Mouse (Mus musculus): ENCODE measurements around the gene Dcpp2. TPM values are rescaled to one million over a fixed set of nuclear protein-coding genes. Genes with fewer than 3 reads are reported as not detected.
A peak's percentile ranks its signal among the peaks of the same experiment; 100 is the strongest.
"Not testable (repeated sequence)": the region's sequence is repeated elsewhere in the genome, so short reads cannot be mapped to it uniquely, and the experiment has no call there.

Gene Dcpp2
- not detected for total RNA-seq (2021)

GRCm38 (mm10) chr17:23880576-23880975, at the start of gene Dcpp2, which contains the start of gene Dcpp1:
TSS of gene Dcpp2 (plus strand) at chr17:23880880.
TSS of gene Dcpp1 (plus strand) at chr17:23880876.
- intact Hi-C loops (cut with DNase I); DNase-seq (ENCODE audit: low spot score in 2 of 2): not testable (repeated sequence)

GRCm38 (mm10) chr17:23831201-23831600, 49.5 kb upstream of the Dcpp2 start:
- intact Hi-C loops (cut with DNase I): no loop called here
- no peak for DNase-seq (ENCODE audit: low spot score in 2 of 2)

GRCm38 (mm10) chr17:23836006-23836575, 44.6 kb upstream of the Dcpp2 start, which contains the start of gene Prss33:
TSS of gene Prss33 (minus strand) at chr17:23836056.
- no peak for DNase-seq (ENCODE audit: low spot score in 2 of 2)
- intact Hi-C loops (cut with DNase I): no loop called here

GRCm38 (mm10) chr17:23841145-23841544, 39.5 kb upstream of the Dcpp2 start:
- intact Hi-C loops (cut with DNase I): loop anchor here (5.0 kb wide), 1 partner anchor 69 kb away; the partner anchor contains the start of gene Flywch1

GRCm38 (mm10) chr17:23843141-23843811, 37.4 kb upstream of the Dcpp2 start:
- DNase-seq (ENCODE audit: low spot score in 2 of 2): no peak
- intact Hi-C loops (cut with DNase I): loop anchor here (5.0 kb wide), 1 partner anchor 71 kb away; the partner anchor contains the start of gene Flywch1

More at GRCm38 (mm10) chr17:23841145-23841544, 39.5 kb upstream of the Dcpp2 start:
- peak; percentile 56 to 59 for DNase-seq (ENCODE audit: low spot score in 2 of 2)

DNA sequence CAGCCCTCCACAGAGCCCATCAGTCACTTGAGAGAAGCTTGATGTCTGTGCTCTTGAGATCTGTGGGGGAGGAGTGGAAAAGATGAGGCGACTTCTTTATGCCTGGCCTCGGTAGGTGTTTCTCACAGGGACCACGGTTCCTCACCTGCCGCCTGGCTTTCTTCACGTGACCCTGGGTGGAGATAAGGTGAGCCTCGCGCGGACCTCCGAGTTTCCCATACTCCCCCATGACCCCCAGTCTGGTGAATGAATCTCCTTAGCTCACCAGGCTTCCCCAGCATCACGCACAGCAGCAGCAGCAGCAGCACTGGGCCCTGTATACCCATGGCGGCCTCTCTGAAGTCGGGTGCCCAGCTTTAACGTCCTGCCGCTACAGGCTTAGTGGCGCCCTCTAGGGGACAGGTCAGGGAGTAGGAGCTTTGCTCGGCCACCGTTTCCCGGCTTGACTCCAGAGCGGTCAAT, 36.8 kb upstream of the Dcpp2 start, which contains the start of the genes Prss32 and Prss41:
Gene Prss32, plus strand, starts transcription at position 44 of the 462 bp plus-strand sequence.
Gene Prss41, minus strand, starts transcription at position 361 of the 462 bp plus-strand sequence.
- intact Hi-C loops (cut with DNase I): loop anchor here (5.0 kb wide), 1 partner anchor 72 kb away; the partner anchor contains the start of gene Flywch1
- no peak for DNase-seq (ENCODE audit: low spot score in 2 of 2)

DNA sequence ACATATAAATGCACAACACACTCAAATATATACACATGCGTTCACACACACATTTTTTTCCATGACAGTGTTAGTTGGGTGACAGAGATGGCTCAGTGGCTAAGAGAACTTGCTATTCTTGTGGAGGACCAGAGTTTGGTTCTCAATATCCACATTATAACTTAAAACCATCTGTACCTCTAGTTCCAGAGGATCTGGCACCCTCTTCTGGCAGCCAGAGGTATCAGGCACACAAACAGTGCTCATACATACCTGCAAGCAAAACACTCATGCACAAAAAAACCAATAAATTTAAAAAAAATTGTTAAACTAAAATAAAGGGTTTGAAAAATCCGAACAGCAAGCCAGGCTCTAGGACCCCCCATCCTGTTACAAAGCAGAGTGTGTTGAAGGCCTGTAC, 30.7 kb upstream of the Dcpp2 start:
- intact Hi-C loops (cut with DNase I): no loop called here

GRCm38 (mm10) chr17:23850853-23851749, 29.6 kb upstream of the Dcpp2 start:
- DNase-seq (ENCODE audit: low spot score in 2 of 2): peak; percentile 47 to 53
- intact Hi-C loops (cut with DNase I): no loop called here

More for the DNA sequence above, 30.7 kb upstream of the Dcpp2 start:
- DNase-seq (ENCODE audit: low spot score in 2 of 2): no peak

DNA sequence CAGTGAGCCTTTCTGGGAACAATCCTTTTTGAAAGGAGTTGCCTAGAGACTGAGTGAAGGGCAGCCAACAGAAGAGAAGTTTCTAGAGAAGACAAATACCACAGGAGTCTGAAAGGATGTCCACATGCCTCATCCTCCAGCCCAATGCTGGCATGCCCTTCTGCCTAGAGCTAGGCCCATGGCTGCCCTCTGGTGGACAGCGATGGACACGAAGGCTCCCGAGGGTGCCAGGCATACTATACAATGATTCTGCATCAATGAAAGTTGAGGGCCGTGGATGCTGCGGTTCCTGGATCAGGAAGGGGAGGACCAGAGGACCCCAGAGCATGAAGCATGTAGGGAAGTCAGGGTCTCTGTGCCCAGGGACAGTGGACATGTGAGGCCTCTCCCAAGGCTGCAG, 27.4 kb upstream of the Dcpp2 start:
- intact Hi-C loops (cut with DNase I): no loop called here
- DNase-seq (ENCODE audit: low spot score in 2 of 2): peak in 1 of 2 experiments; percentile 6

- intact Hi-C loops (cut with DNase I): no loop called here
- DNase-seq (ENCODE audit: low spot score in 2 of 2): no peak
Observed at GRCm38 (mm10) chr17:23854229-23854765, 26.4 kb upstream of the Dcpp2 start.

DNA sequence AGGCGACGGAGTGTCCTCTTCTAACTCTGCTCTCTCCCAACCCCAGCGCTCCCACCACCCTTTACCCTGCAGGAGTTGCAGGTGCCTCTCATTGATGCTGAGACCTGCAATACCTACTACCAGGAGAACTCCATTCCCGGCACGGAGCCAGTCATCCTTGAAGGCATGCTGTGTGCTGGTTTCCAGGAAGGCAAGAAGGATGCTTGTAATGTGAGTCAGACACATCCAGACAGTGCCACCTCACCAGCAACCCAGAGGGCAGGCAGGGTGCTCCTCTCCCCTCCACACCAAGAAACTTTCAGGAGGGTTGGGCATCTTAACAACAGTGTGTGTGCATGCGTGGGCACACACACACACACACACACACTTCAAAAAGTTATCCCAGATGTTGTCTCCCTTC, 23.5 kb upstream of the Dcpp2 start:
- DNase-seq (ENCODE audit: low spot score in 2 of 2): no peak
- intact Hi-C loops (cut with DNase I): no loop called here

DNA sequence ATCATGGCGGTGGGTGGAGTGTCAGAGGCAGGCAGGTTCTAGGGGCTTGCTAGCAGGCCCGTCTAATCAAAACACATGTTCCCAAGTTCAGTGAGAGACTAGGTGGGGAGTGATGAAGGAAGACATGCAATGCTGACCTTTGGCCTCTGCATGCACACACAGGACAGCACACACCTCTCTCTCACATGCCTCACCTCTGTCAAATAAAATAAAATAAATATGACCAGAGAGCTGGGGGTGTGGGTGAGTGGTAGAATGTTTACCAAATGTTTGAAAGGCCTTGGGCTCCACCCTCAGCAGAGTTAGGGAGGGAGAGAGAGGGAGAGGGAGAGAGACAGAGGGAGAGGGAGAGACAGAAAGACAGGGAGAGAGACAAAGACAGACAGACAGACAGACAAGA, 22.8 kb upstream of the Dcpp2 start:
- DNase-seq (ENCODE audit: low spot score in 2 of 2): no peak
- intact Hi-C loops (cut with DNase I): no loop called here

- no peak for DNase-seq (ENCODE audit: low spot score in 2 of 2)
- intact Hi-C loops (cut with DNase I): no loop called here
Observed at GRCm38 (mm10) chr17:23862926-23863325, 17.8 kb upstream of the Dcpp2 start.

- DNase-seq (ENCODE audit: low spot score in 2 of 2): no peak
- intact Hi-C loops (cut with DNase I): no loop called here
Observed at GRCm38 (mm10) chr17:23867756-23868155, 12.9 kb upstream of the Dcpp2 start, which contains the start of gene Prss21. TSS of gene Prss21 (plus strand) at chr17:23868056.

DNA sequence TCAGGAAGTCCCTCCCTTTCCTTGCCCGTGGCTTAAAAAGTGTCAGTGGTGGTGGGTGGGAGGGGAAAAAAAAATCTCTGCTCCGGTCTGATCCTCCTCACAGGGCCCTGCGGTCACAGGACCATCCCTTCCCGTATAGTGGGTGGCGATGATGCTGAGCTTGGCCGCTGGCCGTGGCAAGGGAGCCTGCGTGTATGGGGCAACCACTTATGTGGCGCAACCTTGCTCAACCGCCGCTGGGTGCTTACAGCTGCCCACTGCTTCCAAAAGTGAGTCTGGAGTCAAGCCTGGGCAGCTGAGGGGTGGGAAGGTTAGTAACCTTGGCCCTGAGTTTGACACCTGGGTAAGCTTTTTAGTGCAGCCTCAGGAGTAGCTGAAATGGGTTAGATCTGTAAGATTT, 12.2 kb upstream of the Dcpp2 start:
- no peak for DNase-seq (ENCODE audit: low spot score in 2 of 2)
- intact Hi-C loops (cut with DNase I): no loop called here

DNA sequence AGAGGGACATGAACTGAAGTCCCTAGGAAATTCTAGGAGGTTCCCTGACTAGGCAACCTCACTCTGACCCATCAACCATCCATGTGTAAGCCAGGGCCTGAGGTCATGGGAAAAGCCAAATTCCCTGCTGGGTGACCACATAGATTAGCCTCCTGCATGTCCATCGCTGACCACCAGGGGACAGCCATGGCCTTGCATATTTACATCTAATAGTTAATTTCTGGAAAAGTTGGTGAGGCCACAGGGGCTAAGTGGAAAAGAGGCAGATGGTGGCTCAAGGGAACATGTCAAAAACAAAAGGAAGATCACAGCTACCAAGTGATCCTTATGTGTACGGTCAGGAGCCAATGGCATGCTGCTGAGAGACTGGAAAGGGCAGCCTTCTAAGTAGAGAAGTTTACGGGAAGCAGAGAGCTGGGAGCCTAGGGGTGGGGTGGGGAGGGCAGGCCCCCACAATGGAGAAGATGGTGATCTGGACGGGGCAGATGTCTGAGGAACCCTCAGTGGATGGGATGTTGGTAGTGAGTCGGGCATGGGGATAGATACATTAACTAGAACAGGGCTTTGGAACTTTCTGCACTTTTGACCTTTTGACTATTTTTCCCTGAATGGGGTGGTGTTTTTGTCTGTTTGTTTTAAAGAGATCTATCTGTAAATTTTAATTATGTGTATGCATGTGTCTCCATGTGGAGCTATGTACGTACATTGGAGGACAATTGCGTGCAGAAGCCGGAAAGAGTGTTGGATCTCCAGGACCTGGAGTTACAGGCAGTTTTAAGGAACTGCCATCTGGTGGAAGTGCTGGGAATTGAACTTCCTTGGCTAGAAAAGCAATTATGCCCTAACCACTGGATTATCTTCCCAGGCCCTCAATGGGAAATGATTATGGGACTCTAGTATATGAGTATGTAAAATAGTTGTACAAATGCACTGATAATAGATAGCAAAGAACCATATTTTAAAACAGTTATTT, 6.5 kb upstream of the Dcpp2 start:
- intact Hi-C loops (cut with DNase I): loop anchor here (1.0 kb wide), 1 partner anchor 86 kb away; no protein-coding TSS in a partner anchor
- peak in 1 of 2 experiments; percentile 45 for DNase-seq (ENCODE audit: low spot score in 2 of 2)

GRCm38 (mm10) chr17:23876741-23877140, 3.9 kb upstream of the Dcpp2 start:
- intact Hi-C loops (cut with DNase I): loop anchor here (5.0 kb wide), 1 partner anchor 46 kb away; no protein-coding TSS in a partner anchor
- DNase-seq (ENCODE audit: low spot score in 2 of 2): peak; percentile 3 to 41

- intact Hi-C loops (cut with DNase I): loop anchor here (5.0 kb wide), 1 partner anchor 45 kb away; no protein-coding TSS in a partner anchor
Observed at GRCm38 (mm10) chr17:23877166-23877565, 3.5 kb upstream of the Dcpp2 start.

More at GRCm38 (mm10) chr17:23877166-23877565, 3.5 kb upstream of the Dcpp2 start:
- no peak for DNase-seq (ENCODE audit: low spot score in 2 of 2)
